Mouse (Mus musculus): ENCODE results near the gene Ubr1.

GRCm38 (mm10) chr2:120845280-120845679, 125.2 kb downstream of the Ubr1 start:
- TF ChIP-seq CTCF (IDR thresholded peaks at IDR 0.05; ENCODE audit: borderline replicate concordance, insufficient read depth, low read depth, low read length) (no peak), POLR2A (IDR thresholded peaks at IDR 0.05; ENCODE audit: borderline replicate concordance, insufficient read depth, low read length) (no peak)
